Mouse (Mus musculus) megakaryocyte, embryonic 14.5 days (primary cell): ENCODE measurements around the gene Flrt2. TPM values are rescaled to one million over a fixed set of nuclear protein-coding genes. Genes with fewer than 3 reads are reported as not detected.

Experiments
- H3K27me3 ChIP-seq: replicated peaks from 2 replicates; pipeline ENCODE3; 2012; ENCODE audit warnings: inconsistent platforms
- H3K36me3 ChIP-seq: replicated peaks from 2 replicates; pipeline ENCODE3; 2012; ENCODE audit warnings: low read length, inconsistent platforms, mixed read lengths
- H3K4me1 ChIP-seq: 2 replicates; pipeline ENCODE4 v1.6.1; 2012; ENCODE audit warnings: inconsistent platforms
- H3K4me3 ChIP-seq: replicated peaks from 2 replicates; pipeline ENCODE3; 2012; ENCODE audit warnings: moderate library complexity, mild to moderate bottlenecking, inconsistent platforms
- H3K9me3 ChIP-seq: 2 replicates; pipeline ENCODE4 v1.6.1; 2012; ENCODE audit warnings: inconsistent platforms
- FLI1 ChIP-seq: IDR thresholded peaks from 2 replicates; pipeline ENCODE4 v1.6.1; 2012; ENCODE audit warnings: low read length, inconsistent platforms, mixed read lengths
- GATA1 ChIP-seq: IDR thresholded peaks from 3 replicates; pipeline ENCODE4 v1.6.1; 2012; ENCODE audit warnings: mixed read lengths, low read length, inconsistent platforms, borderline replicate concordance
- polyA plus RNA-seq: library from polyadenylated mRNA; stranded (reverse); fragments of >175 nt; gene quantifications from 2 replicates; pipeline ENCODE4 v1.2.3, GENCODE M21; 2012; ENCODE audit warnings: low replicate concordance; ENCODE audit not compliant: insufficient read depth

Flrt2 gene
- polyA plus RNA-seq, 1 experiment = 0.26 TPM

DNA sequence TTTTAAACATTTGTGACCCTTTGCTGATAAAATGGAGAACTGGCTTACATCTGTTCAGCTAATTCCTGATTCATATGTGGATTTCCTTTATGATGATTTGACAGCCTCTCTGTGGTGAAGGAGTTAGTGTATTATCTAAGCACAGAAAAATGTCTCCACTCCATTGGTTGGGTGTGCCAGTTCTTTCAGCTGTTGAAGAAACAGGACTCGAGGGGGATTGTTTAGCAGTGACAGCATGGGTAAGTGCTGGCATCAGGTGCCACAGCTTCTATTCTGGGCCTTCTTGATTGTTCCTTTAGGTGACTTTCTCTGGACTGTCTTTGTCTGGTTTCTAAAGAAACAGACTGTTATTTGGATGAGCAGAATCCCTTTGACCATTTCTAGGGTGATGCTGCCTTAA, 42.0 kb downstream of the Flrt2 start:
- Histone ChIP-seq H3K4me1 (no peaks in the 10 kb centered on the region), H3K9me3 (peaks cover 5% of the 10 kb centered on the region; the same call in 1 of the 2 replicates), H3K4me3 (no peak overlapping the region), H3K27me3 (no peaks in the 10 kb centered on the region), H3K36me3 (no peaks in the 10 kb centered on the region)
- TF ChIP-seq GATA1 (no peak), FLI1 (no peak)

DNA sequence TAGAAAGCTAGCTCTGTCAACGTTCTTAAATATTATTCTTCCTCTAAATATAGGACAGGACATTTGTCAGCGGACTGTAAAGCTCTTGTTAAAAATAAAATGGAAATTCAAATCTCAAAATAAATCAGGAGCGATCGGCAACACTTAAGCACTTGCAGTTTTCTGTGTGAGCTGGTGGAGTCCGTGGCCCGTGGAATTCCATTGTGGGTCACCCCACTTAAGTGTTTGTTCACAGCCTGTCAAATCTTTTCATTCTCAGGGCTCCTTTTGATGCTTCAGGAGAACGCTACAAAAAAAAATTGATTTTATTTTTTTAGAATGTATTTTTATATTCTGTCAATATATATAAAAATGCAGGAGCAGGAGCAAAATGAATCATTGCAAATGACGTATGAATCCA, 45.5 kb downstream of the Flrt2 start:
- H3K27me3 ChIP-seq = no peaks in the 10 kb centered on the region
- H3K4me3 ChIP-seq = no peak overlapping the region
- H3K36me3 ChIP-seq = no peaks in the 10 kb centered on the region
- no peaks in the 10 kb centered on the region for H3K4me1 ChIP-seq
- H3K9me3 ChIP-seq = no peaks in the 10 kb centered on the region
- TF ChIP-seq FLI1 (no peak), GATA1 (no peak)

DNA sequence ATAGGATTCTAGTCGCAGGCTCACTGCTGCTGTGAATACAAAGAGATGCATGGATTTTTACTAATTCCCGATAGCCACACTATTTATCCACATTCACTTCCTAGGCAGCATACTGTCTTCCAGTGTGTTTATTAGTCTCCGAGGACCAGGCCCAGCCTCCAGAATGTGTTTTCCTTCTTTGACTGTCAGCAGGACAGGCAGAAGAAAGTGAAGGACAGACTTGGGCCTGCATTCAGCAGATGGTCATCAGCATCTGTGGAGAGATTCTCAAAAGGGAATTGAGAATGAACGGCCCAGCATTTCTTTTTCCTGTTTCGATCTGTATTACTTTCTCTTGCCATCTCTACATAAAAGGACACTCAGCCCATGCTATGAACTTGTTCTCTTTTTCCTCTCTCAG, 46.0 kb downstream of the Flrt2 start:
- TF ChIP-seq FLI1 (no peak), GATA1 (no peak)
- H3K4me1 ChIP-seq = no peaks in the 10 kb centered on the region
- no peaks in the 10 kb centered on the region for H3K9me3 ChIP-seq
- H3K36me3 ChIP-seq = no peaks in the 10 kb centered on the region
- no peak overlapping the region for H3K4me3 ChIP-seq
- H3K27me3 ChIP-seq = no peaks in the 10 kb centered on the region

DNA sequence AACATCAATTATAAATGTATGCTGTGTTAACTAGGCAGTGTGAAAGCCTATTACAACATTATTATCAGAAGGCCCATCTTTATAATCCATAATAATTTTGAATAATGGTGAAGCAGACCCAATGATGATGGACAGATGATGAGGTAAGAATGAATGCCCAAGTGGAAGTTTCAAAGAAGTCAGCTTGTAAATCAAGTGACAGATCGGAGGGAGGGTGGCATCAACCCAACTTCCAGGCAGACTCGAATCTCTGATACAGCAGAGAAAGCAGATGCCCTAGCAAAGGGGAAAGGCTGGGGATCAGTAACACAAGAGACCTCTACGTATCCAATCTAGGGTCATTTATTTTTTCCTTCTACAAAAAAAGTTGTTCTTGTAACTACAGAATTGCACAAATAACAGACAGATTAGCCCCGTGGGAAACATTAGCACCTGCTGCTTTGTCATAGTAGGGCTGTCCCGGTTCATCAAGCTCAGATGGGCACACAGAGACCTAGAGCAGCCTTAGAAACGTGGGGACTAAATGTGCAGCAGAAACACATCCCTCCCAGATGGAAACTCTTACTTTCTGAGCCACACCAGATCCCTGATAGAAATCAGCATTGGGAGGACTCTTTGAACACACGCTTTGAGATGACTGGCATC, 46.6 kb downstream of the Flrt2 start:
- no peak overlapping the region for H3K4me3 ChIP-seq
- TF ChIP-seq FLI1 (no peak), GATA1 (no peak)
- H3K4me1 ChIP-seq = no peaks in the 10 kb centered on the region
- H3K36me3 ChIP-seq = no peaks in the 10 kb centered on the region
- no peaks in the 10 kb centered on the region for H3K27me3 ChIP-seq
- H3K9me3 ChIP-seq = no peaks in the 10 kb centered on the region

DNA sequence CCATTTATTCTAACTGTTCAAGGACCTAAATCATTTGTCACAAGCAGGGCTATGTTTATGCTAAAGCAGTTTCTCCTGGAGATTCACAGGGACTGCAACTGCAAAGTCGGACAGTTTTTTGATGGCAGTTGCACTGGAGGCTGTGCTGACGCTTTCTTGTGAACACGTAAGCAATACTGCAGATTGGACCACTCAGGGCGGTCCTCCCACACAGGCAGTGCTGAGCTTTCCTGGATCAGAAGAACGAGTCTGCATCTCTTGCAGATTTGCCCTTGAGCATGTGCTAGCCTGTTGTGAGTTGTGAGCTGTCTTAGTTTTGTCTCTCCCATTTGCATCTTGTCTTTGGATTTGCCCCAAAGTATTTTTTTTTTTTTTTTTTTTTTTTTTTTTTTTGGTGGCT, 47.7 kb downstream of the Flrt2 start:
- no peaks in the 10 kb centered on the region for H3K36me3 ChIP-seq
- H3K4me3 ChIP-seq = no peak overlapping the region
- peaks cover 3% of the 10 kb centered on the region for H3K27me3 ChIP-seq
- no peak for TF ChIP-seq FLI1
- TF ChIP-seq GATA1 = no peak
- peaks cover 3% of the 10 kb centered on the region; the same call in 1 of the 2 replicates for H3K4me1 ChIP-seq
- no peaks in the 10 kb centered on the region for H3K9me3 ChIP-seq

DNA sequence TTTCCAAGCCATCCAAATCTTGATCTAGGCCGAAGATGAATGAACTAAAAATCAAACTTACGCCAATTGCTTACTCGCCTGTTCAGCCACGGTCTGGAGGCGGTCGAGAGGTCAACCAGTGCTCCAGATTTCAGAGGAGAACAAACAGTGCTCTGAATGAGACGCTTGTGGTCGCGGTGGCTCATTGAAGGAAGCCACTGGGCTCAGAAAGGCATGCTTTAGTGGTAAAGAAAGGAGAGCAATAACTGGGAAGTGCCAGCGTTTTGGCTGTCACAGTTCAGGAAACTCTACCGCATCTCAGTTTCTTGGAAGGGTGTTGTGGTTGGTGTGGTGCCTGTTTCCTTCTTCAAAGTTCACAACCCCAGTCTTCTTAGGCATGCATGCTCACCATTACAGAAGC, 49.3 kb downstream of the Flrt2 start:
- Histone ChIP-seq H3K4me3 (no peak overlapping the region), H3K4me1 (peaks cover 3% of the 10 kb centered on the region; the same call in 1 of the 2 replicates), H3K27me3 (peaks cover 3% of the 10 kb centered on the region), H3K9me3 (no peaks in the 10 kb centered on the region), H3K36me3 (no peaks in the 10 kb centered on the region)
- TF ChIP-seq GATA1 = no peak
- TF ChIP-seq FLI1 = no peak

DNA sequence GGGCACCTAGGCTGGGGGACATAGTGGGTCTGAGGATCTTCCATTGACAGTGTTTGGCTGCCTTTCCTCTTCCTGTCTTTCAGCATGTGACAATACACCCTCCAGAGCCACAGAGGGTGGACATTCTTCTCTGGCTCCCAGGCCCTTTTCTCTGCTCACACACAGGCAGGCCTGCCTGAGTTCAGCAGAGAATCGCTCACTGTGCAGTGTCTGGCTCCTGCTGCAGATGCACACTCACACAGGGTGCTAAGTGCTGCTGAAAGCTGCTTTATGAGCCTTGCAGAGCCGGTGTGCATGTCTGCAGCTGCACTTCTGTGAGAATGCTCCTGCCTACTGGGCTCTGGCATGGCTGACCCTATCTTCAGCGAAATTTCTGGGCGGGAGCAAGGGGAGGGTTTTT, 52.3 kb downstream of the Flrt2 start:
- Histone ChIP-seq H3K4me1 (peaks cover 10% of the 10 kb centered on the region), H3K27me3 (peaks cover 3% of the 10 kb centered on the region), H3K4me3 (no peak overlapping the region), H3K36me3 (no peaks in the 10 kb centered on the region), H3K9me3 (no peaks in the 10 kb centered on the region)
- TF ChIP-seq GATA1 (no peak), FLI1 (no peak)

DNA sequence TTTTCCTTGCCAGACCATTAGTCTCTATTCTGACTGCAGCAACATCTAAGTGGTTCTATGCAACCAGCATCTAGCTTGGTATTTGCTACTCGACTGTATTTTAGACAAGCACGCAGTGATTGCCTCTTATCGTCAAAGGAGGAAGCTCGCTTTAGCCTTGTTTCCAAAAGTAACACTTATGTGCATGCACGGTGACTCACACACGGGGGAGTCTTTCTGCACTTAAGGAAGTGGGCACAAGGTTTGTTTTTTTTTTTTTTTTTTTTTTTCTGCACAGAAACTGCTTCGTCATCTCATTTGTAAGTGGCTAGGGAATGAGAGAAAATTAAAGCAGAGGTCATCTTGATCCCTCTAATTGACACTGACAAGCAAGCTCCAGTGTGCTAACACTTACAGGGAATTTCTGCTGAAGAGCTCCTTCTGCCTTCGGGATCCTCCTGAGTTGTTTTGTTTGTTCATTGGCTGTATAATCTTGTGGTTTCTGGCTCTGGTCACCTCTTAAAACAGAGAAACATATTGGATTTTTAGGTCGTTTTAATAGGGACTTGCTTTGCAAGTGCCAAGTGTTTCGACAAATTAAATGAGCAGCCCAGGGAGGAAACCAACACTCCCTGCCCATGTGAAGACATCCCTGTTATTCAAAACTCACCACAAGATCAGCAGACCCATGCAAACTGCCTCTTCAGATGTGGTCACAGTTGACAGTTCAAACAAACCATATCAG, 55.0 kb downstream of the Flrt2 start:
- H3K9me3 ChIP-seq = no peaks in the 10 kb centered on the region
- no peaks in the 10 kb centered on the region for H3K36me3 ChIP-seq
- peak overlapping the region; percentile 25 for H3K4me3 ChIP-seq
- H3K4me1 ChIP-seq = peaks cover 10% of the 10 kb centered on the region
- H3K27me3 ChIP-seq = peaks cover 3% of the 10 kb centered on the region
- TF ChIP-seq FLI1 = no peak
- TF ChIP-seq GATA1 = no peak

DNA sequence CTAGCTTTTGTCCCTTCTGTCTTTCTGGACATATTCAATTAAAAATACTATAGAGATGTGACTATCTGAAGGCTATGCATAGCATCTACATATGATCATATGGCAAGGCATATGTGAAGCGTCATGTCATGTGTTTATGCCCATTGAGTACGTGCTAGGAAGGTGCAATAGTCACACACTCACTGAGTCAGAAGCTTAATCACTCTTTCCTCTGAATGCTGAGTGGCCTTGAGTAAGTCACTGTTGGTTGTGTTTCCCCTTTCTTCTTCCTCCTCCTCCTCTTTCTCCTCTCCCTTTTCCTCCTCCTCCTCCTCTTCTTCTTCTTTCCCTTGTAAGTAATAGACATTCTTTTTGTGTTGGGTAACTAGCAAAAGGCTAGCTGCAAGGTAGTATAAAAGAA, 56.7 kb downstream of the Flrt2 start:
- Histone ChIP-seq H3K4me1 (peaks cover 10% of the 10 kb centered on the region), H3K36me3 (no peaks in the 10 kb centered on the region), H3K9me3 (no peaks in the 10 kb centered on the region), H3K4me3 (peak overlapping the region; percentile 24), H3K27me3 (peaks cover 3% of the 10 kb centered on the region)
- no peak for TF ChIP-seq GATA1
- TF ChIP-seq FLI1 = no peak

DNA sequence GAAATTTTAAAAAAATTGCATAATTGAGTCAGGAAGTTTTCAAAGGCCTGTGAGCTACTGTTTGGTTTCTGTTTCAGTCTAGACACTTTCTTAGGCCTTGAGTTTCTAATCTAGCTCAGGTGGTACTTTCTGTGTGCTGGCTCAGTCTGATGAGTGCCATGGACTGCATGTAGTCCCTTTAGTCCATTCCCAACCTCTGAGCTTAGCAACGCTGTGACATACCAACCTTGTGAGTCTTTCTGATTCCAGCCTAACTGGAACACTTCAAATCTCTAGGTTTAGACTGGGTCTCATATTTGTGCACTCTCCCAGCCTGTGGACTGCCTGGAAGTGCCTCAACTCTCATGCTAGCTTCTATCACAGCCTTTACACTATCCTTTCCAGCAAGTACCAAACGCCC, 57.2 kb downstream of the Flrt2 start:
- no peak for TF ChIP-seq GATA1
- no peak for TF ChIP-seq FLI1
- Histone ChIP-seq H3K4me3 (no peak overlapping the region), H3K4me1 (peaks cover 9% of the 10 kb centered on the region), H3K36me3 (no peaks in the 10 kb centered on the region), H3K9me3 (no peaks in the 10 kb centered on the region), H3K27me3 (peaks cover 2% of the 10 kb centered on the region)

DNA sequence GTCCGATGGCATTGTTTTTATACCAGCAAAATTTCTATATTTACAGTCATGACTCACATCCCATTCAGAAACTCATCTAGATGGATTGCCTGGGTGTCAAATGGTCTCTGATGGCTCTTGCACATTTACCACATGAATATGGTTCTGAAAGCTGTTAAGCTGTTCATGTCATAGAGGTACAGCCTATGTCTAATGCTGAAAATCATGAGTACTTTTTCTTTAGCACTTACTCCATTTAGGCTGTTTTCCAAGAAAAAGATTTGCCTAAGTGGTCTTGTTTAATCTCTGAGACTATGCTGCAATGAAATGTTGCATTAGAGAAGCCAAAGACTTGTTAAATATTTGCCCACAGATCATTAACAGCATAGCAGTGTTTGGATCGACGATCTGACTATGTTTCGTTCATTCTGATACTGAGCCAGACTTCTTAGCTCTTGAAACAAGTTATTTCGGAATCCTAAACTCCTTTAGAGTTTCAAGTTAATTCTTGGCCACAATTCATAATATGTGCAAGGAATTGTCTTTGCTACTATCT, 67.3 kb downstream of the Flrt2 start:
- Histone ChIP-seq H3K4me3 (no peak overlapping the region), H3K36me3 (no peaks in the 10 kb centered on the region), H3K9me3 (no peaks in the 10 kb centered on the region), H3K4me1 (no peaks in the 10 kb centered on the region), H3K27me3 (no peaks in the 10 kb centered on the region)
- no peak for TF ChIP-seq GATA1
